Mouse (Mus musculus): ENCODE data around the gene Aldh1a1.

DNA sequence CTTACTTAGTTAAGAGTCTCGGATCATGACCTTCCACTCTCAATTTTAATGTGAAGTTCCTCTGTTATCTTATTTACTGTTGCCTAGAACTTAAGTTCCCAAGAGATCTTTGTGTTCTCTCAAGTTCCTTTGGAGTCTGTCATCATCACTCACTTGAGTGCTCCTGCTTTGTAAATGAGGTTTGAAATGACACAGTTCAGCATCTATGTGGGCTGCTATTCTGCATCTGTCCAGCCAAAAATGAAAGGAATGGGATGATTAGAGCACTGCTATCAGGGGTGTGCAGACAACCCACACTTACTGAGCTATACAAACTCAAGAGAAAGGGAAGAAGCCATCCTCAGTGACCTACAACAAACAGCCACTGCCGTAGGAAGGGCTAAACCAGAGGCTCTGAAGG lies 44.7 kb upstream of the Aldh1a1 start:
- TF ChIP-seq FLI1 (IDR thresholded peaks at IDR 0.05; ENCODE audit: low read length) (no peak), GATA1 (IDR thresholded peaks at IDR 0.05; ENCODE audit: borderline replicate concordance, low read length) (no peak)
